Mouse (Mus musculus) heart, embryonic 15.5 days (tissue): ENCODE measurements around the gene Plxnd1. TPM values are rescaled to one million over a fixed set of nuclear protein-coding genes. Genes with fewer than 3 reads are reported as not detected.

Source experiments
- ATAC-seq: fragments of 200-750 bp; cut with Nextera tagmentation; replicated peaks from 2 replicates; pipeline ENCODE4 v1.8.0; 2017; ENCODE audit warnings: low read depth, moderate TSS enrichment; ENCODE audit not compliant: insufficient number of reproducible peaks, insufficient read depth, low FRiP score
- H3K27ac ChIP-seq: fragments of 300-500 bp; sonication (generic); 2 replicates; pipeline ENCODE4 v1.5.1; 2015; ENCODE audit warnings: mild to moderate bottlenecking, inconsistent platforms
- H3K27me3 ChIP-seq: fragments of 300-500 bp; sonication (generic); 2 replicates; pipeline ENCODE4 v1.6.1; 2015; ENCODE audit warnings: inconsistent platforms
- H3K36me3 ChIP-seq: fragments of 300-500 bp; sonication (generic); 2 replicates; pipeline ENCODE4 v1.6.1; 2015; ENCODE audit warnings: mild to moderate bottlenecking, inconsistent platforms
- H3K4me1 ChIP-seq: fragments of 300-500 bp; sonication (generic); replicated peaks from 2 replicates; pipeline ENCODE4 v1.6.1; 2015; ENCODE audit warnings: inconsistent platforms
- H3K4me2 ChIP-seq: fragments of 300-500 bp; sonication (generic); 2 replicates; pipeline ENCODE4 v1.6.1; 2015; ENCODE audit warnings: inconsistent platforms, mild to moderate bottlenecking, moderate library complexity
- H3K4me3 ChIP-seq: fragments of 300-500 bp; sonication (generic); 2 replicates; pipeline ENCODE4 v1.5.1; 2015; ENCODE audit warnings: mild to moderate bottlenecking, inconsistent platforms
- H3K9ac ChIP-seq: fragments of 300-500 bp; sonication (generic); 2 replicates; pipeline ENCODE4 v1.6.1; 2015; ENCODE audit warnings: mild to moderate bottlenecking, inconsistent platforms
- H3K9me3 ChIP-seq: fragments of 300-500 bp; sonication (generic); replicated peaks from 2 replicates; pipeline ENCODE4 v1.6.1; 2016; ENCODE audit warnings: inconsistent platforms
- WGBS: fragments of 180-500 bp; shearing (Covaris S2); methylation state at CpG from one replicate; pipeline ENCODE4 v1.1.7; 2015; ENCODE audit warnings: mixed read lengths; 5-methylcytosine and 5-hydroxymethylcytosine counted together
- polyA plus RNA-seq: library from polyadenylated mRNA; unstranded; fragments of >200 nt; fragmentation: Nextera tagmentation; extraction: Ambion mirVana; gene quantifications from 2 replicates; pipeline ENCODE4 v1.2.1, GENCODE M21; 2015

Plxnd1 gene
- polyA plus RNA-seq, 1 experiment from 2014 or later, result 38.6 TPM

DNA sequence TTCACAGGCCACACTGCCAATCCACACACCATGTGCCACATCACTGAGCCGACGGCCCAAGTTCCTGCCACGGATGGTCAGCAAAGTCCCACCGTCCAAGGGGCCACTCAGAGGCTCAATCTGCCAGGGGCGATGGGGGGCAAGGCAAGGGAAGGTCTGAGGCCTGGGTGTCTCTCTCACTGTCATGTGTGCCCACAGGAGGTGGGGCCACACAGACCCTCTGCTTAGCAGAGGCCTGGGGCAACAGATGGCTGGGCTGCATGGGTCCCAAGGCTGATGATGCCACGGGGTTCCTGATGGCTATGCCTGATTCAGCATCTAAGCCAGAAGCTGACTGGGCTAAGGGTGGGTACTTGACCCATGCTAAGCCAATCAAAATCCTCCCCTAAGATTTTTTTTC lies 26.1 kb downstream of the Plxnd1 start:
- Histone ChIP-seq H3K4me2 (no peak overlapping the region), H3K4me3 (no peak overlapping the region), H3K27ac (no peak overlapping the region), H3K27me3 (0 out of 2 replicates have a peak, but pooled peaks cover 4% of the 10 kb centered on the region), H3K9me3 (no peaks in the 10 kb centered on the region), H3K4me1 (peaks cover 42% of the 10 kb centered on the region), H3K36me3 (no peaks in the 10 kb centered on the region), H3K9ac (no peak overlapping the region)
- ATAC-seq, result no peak
- WGBS, result 79% methylated on average over 6 of the region's 6 CpGs

DNA sequence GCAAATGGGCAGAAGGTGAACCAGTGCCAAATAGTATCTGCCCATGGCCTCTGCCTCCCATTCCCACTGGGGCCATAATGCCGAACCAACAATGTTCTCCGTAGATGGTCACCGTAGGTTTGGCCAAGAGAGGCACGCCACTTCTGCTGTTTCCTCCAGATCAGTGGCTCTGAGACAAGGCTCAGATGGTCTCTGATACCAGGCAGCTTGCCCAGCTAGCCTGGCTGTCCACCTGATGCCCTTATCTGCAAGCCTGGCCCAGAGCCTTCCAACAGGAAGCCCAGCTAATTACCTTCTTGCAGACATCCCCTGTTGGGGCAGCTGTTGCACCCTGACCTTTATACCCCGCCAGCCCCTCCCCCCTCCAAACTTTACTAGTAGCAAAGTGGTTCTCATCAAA lies 26.7 kb downstream of the Plxnd1 start:
- WGBS, result 75% methylated on average over 5 of the region's 5 CpGs
- ATAC-seq, result no peak

DNA sequence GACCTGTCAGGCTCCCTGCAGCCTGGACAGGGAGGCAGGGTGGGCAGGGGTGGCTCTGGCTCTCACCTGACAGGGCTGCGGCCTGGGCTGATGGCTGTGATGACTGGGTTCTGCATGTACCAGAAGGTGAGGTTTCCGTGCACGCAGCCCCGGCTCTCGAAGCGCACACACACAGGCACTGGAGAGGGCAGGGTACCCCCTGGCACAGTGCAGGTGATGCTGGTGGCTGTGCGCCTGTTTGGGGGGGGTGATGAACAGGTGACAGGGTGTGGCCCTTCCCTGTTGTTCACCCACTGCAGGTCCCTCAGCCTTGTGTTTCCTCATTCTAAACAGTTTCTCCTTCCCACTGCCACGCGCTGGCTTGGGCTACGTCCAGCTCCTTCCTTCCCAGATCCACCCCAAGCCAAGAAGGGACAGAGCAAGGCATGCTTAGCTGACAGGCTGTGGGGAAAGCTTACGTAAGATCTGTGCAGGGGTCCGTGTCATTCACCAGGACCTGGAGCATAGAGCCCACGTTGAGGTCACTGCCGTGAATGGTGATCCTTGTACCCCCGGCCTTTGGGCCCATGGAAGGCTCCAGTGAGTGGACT lies 27.4 kb downstream of the Plxnd1 start:
- no peak for ATAC-seq
- Histone ChIP-seq H3K36me3 (no peaks in the 10 kb centered on the region), H3K9me3 (no peaks in the 10 kb centered on the region), H3K4me3 (no peak overlapping the region), H3K27me3 (0 out of 2 replicates have a peak, but pooled peaks cover 4% of the 10 kb centered on the region), H3K4me1 (peaks cover 38% of the 10 kb centered on the region), H3K9ac (no peak overlapping the region), H3K4me2 (no peak overlapping the region), H3K27ac (no peak overlapping the region)
- WGBS, result 93% methylated on average over 15 of the region's 15 CpGs

More for the DNA sequence above, 26.7 kb downstream of the Plxnd1 start:
- Histone ChIP-seq H3K4me3 (no peak overlapping the region), H3K9ac (no peak overlapping the region), H3K27ac (no peak overlapping the region), H3K4me1 (peaks cover 38% of the 10 kb centered on the region), H3K36me3 (no peaks in the 10 kb centered on the region), H3K4me2 (no peak overlapping the region), H3K9me3 (no peaks in the 10 kb centered on the region), H3K27me3 (0 out of 2 replicates have a peak, but pooled peaks cover 4% of the 10 kb centered on the region)

DNA sequence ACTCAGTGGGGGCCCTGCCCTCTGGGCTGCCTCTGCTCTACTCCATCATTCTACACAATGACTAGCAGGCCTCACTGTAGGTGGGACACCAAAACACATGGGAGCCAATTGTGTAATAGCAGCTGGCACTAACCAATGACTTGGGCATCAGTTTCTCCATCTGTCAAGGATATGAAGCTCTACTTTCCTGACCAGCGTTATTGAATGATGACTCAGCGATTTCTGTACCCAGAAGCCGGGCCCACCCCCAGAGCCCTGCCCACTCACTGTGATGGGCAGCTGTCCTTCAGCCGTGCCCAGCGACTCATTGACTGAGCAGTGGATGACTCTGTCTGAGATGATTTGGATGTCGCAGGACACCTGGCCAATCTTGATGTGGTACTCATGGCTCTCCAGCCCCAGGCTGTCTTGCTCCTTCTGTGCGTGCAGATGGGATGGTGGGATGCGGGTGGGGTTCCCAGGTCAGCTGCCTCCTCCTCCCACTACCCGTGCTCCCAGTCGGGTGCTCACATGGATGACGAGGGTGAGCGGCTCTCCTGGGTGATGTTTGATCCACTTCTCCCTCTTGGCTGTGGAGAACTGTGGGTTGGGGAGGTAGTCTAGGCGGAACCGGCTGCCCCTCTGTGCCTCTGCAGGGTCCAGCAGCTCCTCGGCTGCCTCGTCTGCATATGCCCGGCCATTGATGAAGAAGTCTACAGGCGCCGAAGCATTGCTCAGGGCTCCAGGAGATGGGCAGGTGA lies 28.4 kb downstream of the Plxnd1 start:
- no peaks in the 10 kb centered on the region for H3K36me3 ChIP-seq
- 91% methylated on average over 19 of the region's 19 CpGs for WGBS

DNA sequence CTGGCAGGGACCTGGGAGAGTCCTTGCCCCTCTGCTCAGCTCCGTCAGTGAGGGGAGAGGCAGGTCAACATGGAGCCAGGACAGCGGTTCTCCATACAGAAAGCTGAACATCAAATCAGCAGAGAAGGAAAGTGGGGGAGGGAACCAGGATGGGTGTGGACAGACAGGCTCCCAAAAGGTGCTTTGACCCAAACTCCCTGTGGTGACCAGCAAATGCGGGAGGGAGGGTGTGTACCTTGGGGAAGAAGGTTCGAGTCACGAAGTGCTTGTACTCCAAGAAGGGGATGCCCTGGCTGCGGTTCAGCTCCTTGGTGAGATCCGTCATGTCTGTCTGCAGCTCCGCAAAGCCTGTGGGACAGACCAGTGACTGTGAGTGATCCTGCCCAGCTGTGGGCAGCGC lies 31.1 kb downstream of the Plxnd1 start:
- Histone ChIP-seq H3K4me2 (no peak overlapping the region), H3K4me3 (no peak overlapping the region), H3K36me3 (no peaks in the 10 kb centered on the region), H3K4me1 (peaks cover 27% of the 10 kb centered on the region), H3K9me3 (no peaks in the 10 kb centered on the region), H3K27me3 (0 out of 2 replicates have a peak, but pooled peaks cover 4% of the 10 kb centered on the region), H3K9ac (no peak overlapping the region), H3K27ac (no peak overlapping the region)
- ATAC-seq, result no peak
- 80% methylated on average over 9 of the region's 9 CpGs for WGBS

More for the DNA sequence above, 28.4 kb downstream of the Plxnd1 start:
- Histone ChIP-seq H3K4me3 (no peak overlapping the region), H3K4me1 (peaks cover 33% of the 10 kb centered on the region), H3K27me3 (0 out of 2 replicates have a peak, but pooled peaks cover 4% of the 10 kb centered on the region), H3K9me3 (no peaks in the 10 kb centered on the region), H3K4me2 (no peak overlapping the region), H3K27ac (no peak overlapping the region), H3K9ac (no peak overlapping the region)
- ATAC-seq, result no peak

DNA sequence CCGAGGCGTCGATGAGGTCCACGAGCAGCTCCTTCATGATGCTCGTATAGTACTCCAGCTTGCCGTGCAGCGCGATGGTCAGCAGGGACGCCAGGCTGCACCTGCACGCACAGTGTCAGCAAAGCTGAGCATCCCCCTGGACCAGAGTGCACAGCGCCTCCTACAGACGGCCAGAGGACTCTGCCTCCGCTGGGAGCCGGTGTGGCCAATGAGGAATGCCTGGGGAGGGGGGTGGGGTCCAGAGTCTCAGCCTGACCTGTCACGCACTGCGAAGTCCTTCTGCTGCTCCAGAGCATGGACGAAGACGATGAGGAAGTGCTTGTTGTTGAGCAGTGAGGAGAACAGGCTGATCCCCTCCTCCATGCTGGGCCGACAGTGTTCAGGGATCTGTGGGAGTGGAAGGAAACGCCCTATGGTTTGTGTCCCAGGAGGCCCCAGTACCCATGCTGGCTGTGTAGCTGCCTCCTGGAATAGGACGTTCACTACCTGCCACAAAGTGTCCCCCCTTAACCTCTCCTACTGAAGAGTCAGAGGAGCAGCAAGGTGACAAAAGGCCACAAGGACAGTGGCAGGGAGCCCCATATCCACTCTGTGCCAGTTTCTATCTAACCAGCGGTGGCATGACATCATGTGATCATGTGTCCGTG lies 32.2 kb downstream of the Plxnd1 start:
- peaks cover 34% of the 10 kb centered on the region for H3K4me1 ChIP-seq
- no peaks in the 10 kb centered on the region for H3K36me3 ChIP-seq
- no peak overlapping the region for H3K4me3 ChIP-seq
- H3K9ac ChIP-seq, result no peak overlapping the region
- H3K27me3 ChIP-seq, result 0 out of 2 replicates have a peak, but pooled peaks cover 4% of the 10 kb centered on the region
- no peaks in the 10 kb centered on the region for H3K9me3 ChIP-seq
- no peak for ATAC-seq
- H3K27ac ChIP-seq, result no peak overlapping the region
- WGBS, result 48% methylated on average over 23 of the region's 23 CpGs
- no peak overlapping the region for H3K4me2 ChIP-seq

DNA sequence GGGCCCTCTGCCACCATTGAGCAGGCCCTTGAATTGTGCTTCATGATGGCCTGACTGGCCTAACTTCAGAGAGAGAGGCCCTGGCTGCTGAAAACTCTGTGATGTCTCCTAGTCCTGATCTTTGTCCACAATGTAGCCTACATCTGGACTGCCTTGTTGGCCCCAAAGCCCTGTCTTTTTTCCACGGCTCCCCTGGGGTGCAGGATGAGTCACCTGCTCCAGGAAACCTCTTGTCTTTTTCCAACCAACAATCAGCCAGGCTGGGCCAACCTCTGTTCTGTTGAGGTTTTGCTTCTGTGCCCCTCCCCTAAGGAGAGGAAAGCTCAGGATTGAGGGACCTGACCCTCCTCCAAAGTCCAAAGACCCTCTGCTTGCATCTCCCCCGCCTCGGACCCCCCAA lies 33.1 kb downstream of the Plxnd1 start:
- ATAC-seq, result no peak

DNA sequence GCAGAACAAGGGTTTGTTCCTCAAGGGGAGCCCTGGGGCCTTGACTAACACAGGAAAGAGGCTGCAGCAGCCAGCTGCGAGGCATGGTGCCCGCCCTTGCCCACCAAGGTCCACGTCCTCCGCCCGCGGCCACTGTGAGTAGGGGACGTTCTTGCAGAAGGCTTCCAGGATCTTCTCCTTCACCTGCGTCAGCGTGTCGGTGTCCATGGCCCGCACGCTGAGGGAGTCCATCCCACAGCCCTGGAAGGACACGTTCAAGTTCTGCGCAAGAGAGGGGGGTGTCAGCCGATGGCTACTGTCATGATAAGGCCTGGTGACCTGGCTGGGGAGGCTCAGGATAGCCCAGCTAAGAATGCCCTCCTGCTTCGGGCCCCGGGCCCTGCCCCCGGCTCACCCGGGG lies 34.5 kb downstream of the Plxnd1 start:
- no peak overlapping the region for H3K9ac ChIP-seq
- H3K4me3 ChIP-seq, result no peak overlapping the region
- WGBS, result 87% methylated on average over 19 of the region's 19 CpGs
- H3K36me3 ChIP-seq, result no peaks in the 10 kb centered on the region
- H3K4me2 ChIP-seq, result no peak overlapping the region
- H3K27ac ChIP-seq, result no peak overlapping the region
- H3K4me1 ChIP-seq, result peaks cover 53% of the 10 kb centered on the region
- no peaks in the 10 kb centered on the region for H3K9me3 ChIP-seq
- 0 out of 2 replicates have a peak, but pooled peaks cover 4% of the 10 kb centered on the region for H3K27me3 ChIP-seq
- no peak for ATAC-seq

More for the DNA sequence above, 33.1 kb downstream of the Plxnd1 start:
- Histone ChIP-seq H3K27ac (no peak overlapping the region), H3K4me3 (no peak overlapping the region), H3K4me2 (no peak overlapping the region), H3K36me3 (no peaks in the 10 kb centered on the region), H3K9ac (no peak overlapping the region), H3K27me3 (0 out of 2 replicates have a peak, but pooled peaks cover 4% of the 10 kb centered on the region), H3K4me1 (peaks cover 42% of the 10 kb centered on the region), H3K9me3 (no peaks in the 10 kb centered on the region)
- WGBS, result 77% methylated on average over 3 of the region's 3 CpGs

DNA sequence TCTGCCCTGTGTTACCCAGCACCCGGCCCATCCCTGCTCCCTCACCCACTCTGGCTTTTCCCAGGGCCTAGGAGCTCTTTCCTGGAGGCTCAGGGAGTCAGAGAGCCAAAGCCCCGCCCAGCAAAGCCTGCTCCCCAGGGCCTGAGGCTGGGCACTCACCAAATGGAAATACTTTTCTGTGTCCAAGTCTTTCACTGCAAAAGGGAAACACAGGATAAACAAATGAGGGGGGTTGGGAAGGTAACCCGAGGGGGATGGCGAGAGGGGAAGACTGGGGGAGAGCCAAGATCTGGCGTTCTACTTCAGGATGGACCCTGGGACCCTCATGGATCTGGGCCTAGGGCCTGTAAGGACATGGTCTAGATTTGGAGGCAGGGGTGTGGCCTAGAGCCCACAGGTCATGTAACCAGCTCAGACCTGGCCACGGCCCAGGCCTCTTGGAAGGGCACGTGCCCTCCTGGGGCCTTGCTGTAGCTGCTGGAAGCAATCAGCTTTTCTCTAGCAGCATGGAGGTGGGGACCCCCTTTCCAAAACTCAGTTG lies 35.6 kb downstream of the Plxnd1 start:
- H3K27ac ChIP-seq, result peak overlapping the region; percentile 37
- 0 out of 2 replicates have a peak, but pooled peaks cover 4% of the 10 kb centered on the region for H3K27me3 ChIP-seq
- 54% methylated on average over 7 of the region's 7 CpGs for WGBS
- no peak overlapping the region for H3K9ac ChIP-seq
- H3K4me2 ChIP-seq, result no peak overlapping the region
- H3K4me3 ChIP-seq, result no peak overlapping the region
- no peaks in the 10 kb centered on the region for H3K36me3 ChIP-seq
- peaks cover 63% of the 10 kb centered on the region for H3K4me1 ChIP-seq
- H3K9me3 ChIP-seq, result no peaks in the 10 kb centered on the region
- ATAC-seq, result no peak

DNA sequence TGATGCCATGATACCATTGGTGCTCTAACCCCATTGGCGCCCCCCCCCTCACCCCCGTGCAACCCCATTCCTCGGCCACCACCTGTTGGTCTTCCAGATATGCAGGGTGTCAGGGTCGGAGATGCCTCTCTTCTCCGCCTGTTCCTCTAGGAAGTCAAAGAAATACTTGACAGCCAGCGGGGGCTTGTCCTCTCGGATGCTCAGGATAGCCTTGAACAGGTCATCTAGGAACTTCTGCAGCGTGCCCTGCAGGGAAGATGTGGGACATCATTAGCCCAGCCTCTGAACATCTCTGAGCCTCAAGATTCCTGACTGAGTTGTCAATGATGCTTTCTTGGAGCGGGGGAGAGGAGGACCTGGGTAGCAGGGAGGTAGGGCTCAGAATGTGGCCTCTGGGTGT lies 36.4 kb downstream of the Plxnd1 start:
- no peaks in the 10 kb centered on the region for H3K27me3 ChIP-seq
- no peak for ATAC-seq
- WGBS, result 88% methylated on average over 9 of the region's 9 CpGs
- peaks cover 70% of the 10 kb centered on the region for H3K4me1 ChIP-seq
- H3K27ac ChIP-seq, result peak overlapping the region; percentile 37
- no peak overlapping the region for H3K9ac ChIP-seq
- H3K4me2 ChIP-seq, result no peak overlapping the region
- no peaks in the 10 kb centered on the region; the same call in 1 of the 2 replicates for H3K36me3 ChIP-seq
- no peaks in the 10 kb centered on the region for H3K9me3 ChIP-seq
- no peak overlapping the region for H3K4me3 ChIP-seq

DNA sequence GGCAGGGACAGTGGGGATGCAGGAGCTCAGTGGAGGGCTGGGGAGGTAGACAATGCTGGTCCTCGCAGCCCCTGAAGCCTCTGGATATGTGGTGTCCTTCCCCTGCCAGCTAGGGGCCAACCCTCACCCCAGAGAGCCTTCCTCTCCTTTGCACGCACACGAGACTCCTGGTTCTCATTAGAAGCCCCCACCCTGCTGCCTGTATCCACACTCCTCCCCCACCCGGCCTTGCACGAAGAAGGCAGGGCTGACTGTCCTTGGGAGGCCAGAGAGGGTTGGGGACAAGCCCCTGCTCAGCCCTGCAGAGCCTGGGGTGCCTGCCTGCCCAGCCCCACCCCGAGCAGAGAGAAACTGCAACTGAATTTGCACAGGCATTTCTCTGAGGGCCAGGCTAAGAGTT lies 37.1 kb downstream of the Plxnd1 start:
- Histone ChIP-seq H3K4me1 (peaks cover 67% of the 10 kb centered on the region), H3K36me3 (no peaks in the 10 kb centered on the region; the same call in 1 of the 2 replicates), H3K27ac (peak overlapping the region; percentile 81), H3K27me3 (no peaks in the 10 kb centered on the region), H3K9ac (no peak overlapping the region), H3K4me2 (no peak overlapping the region), H3K9me3 (no peaks in the 10 kb centered on the region), H3K4me3 (no peak overlapping the region)
- 50% methylated on average over 6 of the region's 6 CpGs for WGBS
- no peak for ATAC-seq
